Mouse (Mus musculus) midbrain, embryonic 15.5 days (tissue): ENCODE measurements at regions not wholly inside any gene's neighbourhood (a gene's known extent, or its start where the extent isn't known, plus 50 kb on each side); places are given as distances from the start of the nearest gene placed in this dataset.

Source experiments
- ATAC-seq: fragments of 200-750 bp; cut with Nextera tagmentation; replicated peaks from 2 replicates; pipeline ENCODE4 v1.8.0; 2017; ENCODE audit warnings: moderate TSS enrichment
- H3K27ac ChIP-seq: fragments of 300-500 bp; sonication (generic); 2 replicates; pipeline ENCODE4 v1.5.1; 2015; ENCODE audit warnings: mild to moderate bottlenecking, inconsistent platforms
- H3K27me3 ChIP-seq: fragments of 300-500 bp; sonication (generic); replicated peaks from 2 replicates; pipeline ENCODE4 v1.6.1; 2015; ENCODE audit warnings: inconsistent platforms
- H3K36me3 ChIP-seq: fragments of 300-500 bp; sonication (generic); replicated peaks from 2 replicates; pipeline ENCODE4 v1.6.1; 2015; ENCODE audit warnings: inconsistent platforms
- H3K4me1 ChIP-seq: fragments of 300-500 bp; sonication (generic); 2 replicates; pipeline ENCODE4 v1.6.1; 2015; ENCODE audit warnings: inconsistent platforms
- H3K4me2 ChIP-seq: fragments of 300-500 bp; sonication (generic); 2 replicates; pipeline ENCODE4 v1.6.1; 2015; ENCODE audit warnings: inconsistent platforms, mild to moderate bottlenecking, moderate library complexity
- H3K4me3 ChIP-seq: fragments of 300-500 bp; sonication (generic); 2 replicates; pipeline ENCODE4 v1.5.1; 2015; ENCODE audit warnings: mild to moderate bottlenecking, inconsistent platforms
- H3K9ac ChIP-seq: fragments of 300-500 bp; sonication (generic); 2 replicates; pipeline ENCODE4 v1.6.1; 2015; ENCODE audit warnings: mild to moderate bottlenecking, inconsistent platforms
- H3K9me3 ChIP-seq: fragments of 300-500 bp; sonication (generic); 2 replicates; pipeline ENCODE4 v1.6.1; 2016; ENCODE audit warnings: inconsistent platforms
- WGBS: fragments of 180-500 bp; shearing (Covaris S2); methylation state at CpG from one replicate; pipeline ENCODE4 v1.1.7; 2015; ENCODE audit warnings: mixed read lengths; 5-methylcytosine and 5-hydroxymethylcytosine counted together

GRCm38 (mm10) chr9:13988901-13989300, 161.4 kb downstream of the Fam76b start:
- Histone ChIP-seq H3K27ac (no peak overlapping the region), H3K36me3 (no peaks in the 10 kb centered on the region), H3K4me2 (no peak overlapping the region), H3K27me3 (no peaks in the 10 kb centered on the region), H3K4me3 (no peak overlapping the region), H3K9me3 (no peaks in the 10 kb centered on the region), H3K9ac (no peak overlapping the region), H3K4me1 (no peaks in the 10 kb centered on the region)
- 80% methylated on average over 4 of the region's 4 CpGs for WGBS
- no peak for ATAC-seq

GRCm38 (mm10) chr9:13990960-13991359, 163.4 kb downstream of the Fam76b start:
- H3K9me3 ChIP-seq = no peaks in the 10 kb centered on the region
- no peak overlapping the region for H3K4me2 ChIP-seq
- H3K9ac ChIP-seq = no peak overlapping the region
- H3K27ac ChIP-seq = no peak overlapping the region
- no peaks in the 10 kb centered on the region for H3K27me3 ChIP-seq
- no peak for ATAC-seq
- H3K36me3 ChIP-seq = no peaks in the 10 kb centered on the region
- no peaks in the 10 kb centered on the region for H3K4me1 ChIP-seq
- H3K4me3 ChIP-seq = no peak overlapping the region
- WGBS = 72% methylated on average over 7 of the region's 7 CpGs

GRCm38 (mm10) chr9:13992728-13993127, 165.2 kb downstream of the Fam76b start:
- H3K4me2 ChIP-seq = no peak overlapping the region
- no peaks in the 10 kb centered on the region for H3K27me3 ChIP-seq
- no peaks in the 10 kb centered on the region for H3K36me3 ChIP-seq
- no peaks in the 10 kb centered on the region for H3K4me1 ChIP-seq
- no peak overlapping the region for H3K4me3 ChIP-seq
- no peak overlapping the region for H3K9ac ChIP-seq
- 91% methylated on average over 6 of the region's 6 CpGs for WGBS
- H3K9me3 ChIP-seq = no peaks in the 10 kb centered on the region
- ATAC-seq = no peak
- no peak overlapping the region for H3K27ac ChIP-seq

- Histone ChIP-seq H3K4me1 (peaks cover 3% of the 10 kb centered on the region; the same call in 1 of the 2 replicates), H3K9ac (no peak overlapping the region), H3K4me2 (no peak overlapping the region), H3K27me3 (no peaks in the 10 kb centered on the region), H3K9me3 (no peaks in the 10 kb centered on the region), H3K4me3 (no peak overlapping the region), H3K27ac (no peak overlapping the region), H3K36me3 (no peaks in the 10 kb centered on the region)
- peak; percentile 75; the same call in 1 of the 2 replicates for ATAC-seq
- WGBS = 48% methylated on average over 4 of the region's 4 CpGs
These were observed 171.8 kb downstream of the Fam76b start for GRCm38 (mm10) chr9:13999358-13999757.

- WGBS = 79% methylated on average over 7 of the region's 7 CpGs
- Histone ChIP-seq H3K4me3 (no peak overlapping the region), H3K27ac (no peak overlapping the region), H3K9ac (no peak overlapping the region), H3K4me1 (peaks cover 3% of the 10 kb centered on the region; the same call in 1 of the 2 replicates), H3K4me2 (no peak overlapping the region), H3K27me3 (no peaks in the 10 kb centered on the region), H3K36me3 (no peaks in the 10 kb centered on the region), H3K9me3 (no peaks in the 10 kb centered on the region)
- no peak for ATAC-seq
These were observed 174.0 kb downstream of the Fam76b start for GRCm38 (mm10) chr9:14001517-14001916.

GRCm38 (mm10) chr9:14002236-14002635, 174.7 kb downstream of the Fam76b start:
- Histone ChIP-seq H3K9ac (no peak overlapping the region), H3K27ac (no peak overlapping the region), H3K27me3 (no peaks in the 10 kb centered on the region), H3K4me1 (peaks cover 3% of the 10 kb centered on the region; the same call in 1 of the 2 replicates), H3K4me3 (no peak overlapping the region), H3K9me3 (no peaks in the 10 kb centered on the region), H3K36me3 (no peaks in the 10 kb centered on the region), H3K4me2 (no peak overlapping the region)
- ATAC-seq = no peak
- WGBS = 58% methylated on average over 2 of the region's 2 CpGs

- H3K4me1 ChIP-seq = peaks cover 3% of the 10 kb centered on the region; the same call in 1 of the 2 replicates
- no peaks in the 10 kb centered on the region for H3K36me3 ChIP-seq
- no peak overlapping the region for H3K27ac ChIP-seq
- 92% methylated on average over 3 of the region's 3 CpGs for WGBS
- H3K27me3 ChIP-seq = no peaks in the 10 kb centered on the region
- H3K9me3 ChIP-seq = no peaks in the 10 kb centered on the region
- no peak overlapping the region for H3K9ac ChIP-seq
- H3K4me3 ChIP-seq = no peak overlapping the region
- H3K4me2 ChIP-seq = no peak overlapping the region
- ATAC-seq = no peak
These were observed 175.6 kb downstream of the Fam76b start for GRCm38 (mm10) chr9:14003163-14003562.

- no peaks in the 10 kb centered on the region for H3K9me3 ChIP-seq
- H3K4me3 ChIP-seq = no peak overlapping the region
- no peak overlapping the region for H3K27ac ChIP-seq
- no peaks in the 10 kb centered on the region for H3K4me1 ChIP-seq
- no peak overlapping the region for H3K4me2 ChIP-seq
- no peak overlapping the region for H3K9ac ChIP-seq
- H3K36me3 ChIP-seq = no peaks in the 10 kb centered on the region
- H3K27me3 ChIP-seq = no peaks in the 10 kb centered on the region
- ATAC-seq = no peak
- WGBS = 86% methylated on average over 3 of the region's 3 CpGs
These were observed 178.9 kb downstream of the Fam76b start for GRCm38 (mm10) chr9:14006233-14006984.

- WGBS = 91% methylated on average over 5 of the region's 5 CpGs
- H3K36me3 ChIP-seq = no peaks in the 10 kb centered on the region
- no peak overlapping the region for H3K27ac ChIP-seq
- H3K4me3 ChIP-seq = no peak overlapping the region
- H3K4me2 ChIP-seq = no peak overlapping the region
- no peaks in the 10 kb centered on the region for H3K4me1 ChIP-seq
- no peak overlapping the region for H3K9ac ChIP-seq
- H3K27me3 ChIP-seq = no peaks in the 10 kb centered on the region
- no peaks in the 10 kb centered on the region for H3K9me3 ChIP-seq
- no peak for ATAC-seq
These were observed 181.9 kb downstream of the Fam76b start for GRCm38 (mm10) chr9:14009451-14009850.

GRCm38 (mm10) chr9:14010261-14010949, 182.9 kb downstream of the Fam76b start:
- Histone ChIP-seq H3K4me1 (no peaks in the 10 kb centered on the region), H3K36me3 (no peaks in the 10 kb centered on the region), H3K27me3 (no peaks in the 10 kb centered on the region), H3K9me3 (no peaks in the 10 kb centered on the region), H3K9ac (no peak overlapping the region), H3K4me3 (no peak overlapping the region), H3K27ac (no peak overlapping the region), H3K4me2 (no peak overlapping the region)
- no peak for ATAC-seq
- 55% methylated on average over 5 of the region's 5 CpGs for WGBS

- H3K9me3 ChIP-seq = no peaks in the 10 kb centered on the region
- H3K4me1 ChIP-seq = no peaks in the 10 kb centered on the region
- H3K9ac ChIP-seq = no peak overlapping the region
- H3K36me3 ChIP-seq = no peaks in the 10 kb centered on the region
- H3K27ac ChIP-seq = no peak overlapping the region
- H3K27me3 ChIP-seq = no peaks in the 10 kb centered on the region
- no peak overlapping the region for H3K4me2 ChIP-seq
- no peak overlapping the region for H3K4me3 ChIP-seq
- no peak for ATAC-seq
These were observed 196.7 kb downstream of the Fam76b start for GRCm38 (mm10) chr9:14024216-14024615.

GRCm38 (mm10) chr9:14024701-14025100, 197.2 kb downstream of the Fam76b start:
- H3K27ac ChIP-seq = no peak overlapping the region
- no peak overlapping the region for H3K4me2 ChIP-seq
- H3K4me1 ChIP-seq = no peaks in the 10 kb centered on the region
- H3K36me3 ChIP-seq = no peaks in the 10 kb centered on the region
- H3K27me3 ChIP-seq = no peaks in the 10 kb centered on the region
- 63% methylated on average over 3 of the region's 3 CpGs for WGBS
- no peak overlapping the region for H3K9ac ChIP-seq
- H3K9me3 ChIP-seq = no peaks in the 10 kb centered on the region
- no peak for ATAC-seq
- H3K4me3 ChIP-seq = no peak overlapping the region

- Histone ChIP-seq H3K9ac (no peak overlapping the region), H3K27me3 (no peaks in the 10 kb centered on the region), H3K4me3 (no peak overlapping the region), H3K4me1 (peaks cover 5% of the 10 kb centered on the region; the same call in 1 of the 2 replicates), H3K27ac (no peak overlapping the region), H3K36me3 (no peaks in the 10 kb centered on the region), H3K9me3 (no peaks in the 10 kb centered on the region), H3K4me2 (no peak overlapping the region)
- ATAC-seq = no peak
- 78% methylated on average over 5 of the region's 5 CpGs for WGBS
These were observed 200.5 kb downstream of the Fam76b start for GRCm38 (mm10) chr9:14028056-14028455.
